Mouse (Mus musculus): Measurements from ENCODE around the gene Lrrc58. TPM values are rescaled to one million over a fixed set of nuclear protein-coding genes. Genes with fewer than 3 reads are reported as not detected.

Gene Lrrc58
- 3.0 and 3.5 TPM in 2 replicates for polyA plus RNA-seq (2012; rRNA removed)

GRCm38 (mm10) chr16:37867791-37868505 lies at the start of gene Lrrc58:
Gene Lrrc58, plus strand, starts transcription at chr16:37868389.

GRCm38 (mm10) chr16:37861029-37861428 lies 7.2 kb upstream of the Lrrc58 start, which contains the start of gene Gm36028:
Gene Gm36028, minus strand, starts transcription at chr16:37861146.

DNA sequence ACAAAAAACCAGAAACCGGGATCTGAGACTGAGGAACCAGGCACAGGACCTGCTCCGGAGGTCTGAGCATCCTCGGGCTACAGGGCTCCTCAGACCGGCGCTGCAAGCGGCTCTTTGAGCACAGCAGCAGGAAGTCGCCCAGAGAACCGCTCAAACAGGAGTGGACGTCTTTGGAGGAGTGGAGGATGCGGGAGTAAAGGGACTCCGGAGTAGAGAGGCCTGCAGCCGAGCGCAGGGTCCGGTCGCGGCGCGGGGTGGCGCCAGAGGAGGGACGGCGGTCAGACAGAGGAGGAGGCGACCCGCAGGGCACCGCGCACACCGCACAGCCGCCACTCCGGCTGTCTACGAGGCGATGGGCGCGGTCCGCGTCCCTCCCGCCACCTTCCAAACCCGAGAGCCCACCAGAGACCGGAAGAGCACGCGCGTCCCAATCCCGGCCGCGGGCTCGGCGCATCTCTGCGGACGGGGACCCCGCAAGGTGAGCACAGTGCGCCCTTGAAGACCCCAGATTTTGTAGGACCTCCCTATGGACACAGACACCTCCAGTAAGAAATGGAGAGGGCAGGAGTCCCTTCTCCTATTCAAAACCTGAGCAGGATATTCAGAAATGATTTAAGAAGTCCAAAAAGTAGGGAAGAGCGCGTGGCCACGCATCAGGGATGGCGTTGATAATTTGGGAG lies 48.1 kb downstream of the Lrrc58 start, which contains the start of gene Gpr156:
Gene Gpr156, plus strand, starts transcription at position 359 of the 680 bp plus-strand sequence.

Other genes starting within 250 kb of the Lrrc58 start
- 40.4 and 60.8 TPM in 2 replicates for gene Ndufb4, start 213.9 kb upstream of the Lrrc58 start, polyA plus RNA-seq (2012; rRNA removed)
- 7.8 and 9.6 TPM in 2 replicates for gene Fstl1, start 91.5 kb upstream of the Lrrc58 start, polyA plus RNA-seq (2012; rRNA removed)
- not detected in 2 replicates for gene Gm36028, start 7.2 kb upstream of the Lrrc58 start, polyA plus RNA-seq (2012; rRNA removed)
- 0.02 TPM in 1 of 2 replicates, not detected in the other for gene Gpr156, start 48.1 kb downstream of the Lrrc58 start, polyA plus RNA-seq (2012; rRNA removed)
- gene Gsk3b, start 220.6 kb downstream of the Lrrc58 start, polyA plus RNA-seq (2012; rRNA removed) = 4.5 and 4.6 TPM in 2 replicates

All from stomach, adult 2 months (tissue).